Mouse (Mus musculus) CD4-positive, CD25-positive, alpha-beta regulatory T cell, adult 9 weeks (primary cell): ENCODE data around the gene Vmn2r34. TPM values are rescaled to one million over a fixed set of nuclear protein-coding genes. Genes with fewer than 3 reads are reported as not detected.

Source experiments
- polyA plus RNA-seq: library from polyadenylated mRNA; unstranded; fragments of 100-300 nt; shearing (Covaris generic); gene quantifications from one replicate; pipeline ENCODE4 v1.2.1, GENCODE M21; 2017

The Vmn2r34 gene
- polyA plus RNA-seq, result not detected

DNA sequence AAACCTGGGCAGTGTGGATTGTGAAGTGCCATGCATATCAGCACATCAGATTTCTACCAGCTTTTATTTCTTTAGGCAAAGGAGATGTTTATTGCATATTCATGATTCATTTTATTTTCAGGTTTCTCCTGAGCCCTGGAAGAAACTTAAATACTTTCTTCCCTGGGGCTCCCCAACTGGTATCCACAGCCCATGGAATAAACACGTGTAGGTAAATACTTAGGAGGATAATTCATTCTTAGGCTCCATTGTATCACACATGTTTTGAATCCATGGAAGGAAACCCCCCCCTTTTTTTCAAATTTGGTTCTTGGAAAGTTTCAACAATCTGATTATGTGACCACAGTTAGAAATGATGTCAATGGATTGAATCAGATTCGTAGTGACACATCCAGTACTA lies at the start of gene Vmn2r34:
TSS of gene Vmn2r34 (minus strand) at position 101 of the 400 bp plus-strand sequence.

Other genes starting within 250 kb of the Vmn2r34 start
- gene Vmn2r32, start 209.5 kb downstream of the Vmn2r34 start, polyA plus RNA-seq, result not detected
- gene Vmn2r33, start 122.7 kb downstream of the Vmn2r34 start, polyA plus RNA-seq, result not detected
- gene Vmn2r35, start 130.4 kb upstream of the Vmn2r34 start, polyA plus RNA-seq, result not detected
- not detected for gene Vmn2r36, start 213.0 kb upstream of the Vmn2r34 start, polyA plus RNA-seq